Mouse (Mus musculus) small intestine, adult 2 months (tissue): ENCODE measurements around the gene Lgi2. TPM values are rescaled to one million over a fixed set of nuclear protein-coding genes. Genes with fewer than 3 reads are reported as not detected.

Experiments
- H3K27ac ChIP-seq: fragments of 200-500 bp; 2 replicates; pipeline ENCODE4 v1.5.1; 2012; ENCODE audit warnings: low read depth, low read length, control low read depth, inconsistent platforms; ENCODE audit not compliant: insufficient read depth
- H3K27me3 ChIP-seq: fragments of 200-500 bp; 2 replicates; pipeline ENCODE4 v1.6.1; 2012; ENCODE audit warnings: mild to moderate bottlenecking, moderate library complexity, low read length, inconsistent platforms; ENCODE audit not compliant: control insufficient read depth, insufficient read depth
- H3K36me3 ChIP-seq: fragments of 200-500 bp; 2 replicates; pipeline ENCODE4 v1.6.1; 2012; ENCODE audit warnings: mild to moderate bottlenecking, low read length, control low read depth, inconsistent platforms; ENCODE audit not compliant: control insufficient read depth, insufficient read depth
- H3K4me1 ChIP-seq: fragments of 200-500 bp; 2 replicates; pipeline ENCODE4 v1.6.1; 2012; ENCODE audit warnings: low read length, inconsistent platforms, mixed read lengths; ENCODE audit not compliant: control insufficient read depth, insufficient read depth, insufficient read length
- H3K4me3 ChIP-seq: fragments of 200-500 bp; 2 replicates; pipeline ENCODE4 v1.5.1; 2012; ENCODE audit warnings: low read depth, mild to moderate bottlenecking, control low read depth, inconsistent platforms, low read length, moderate library complexity
- CTCF ChIP-seq: fragments of 200-500 bp; IDR thresholded peaks from 2 replicates; pipeline ENCODE4 v1.5.1; 2012; ENCODE audit warnings: low read depth, mild to moderate bottlenecking, control low read depth, inconsistent platforms, low read length, moderate library complexity, mixed read lengths; ENCODE audit not compliant: insufficient replicate concordance, insufficient read length; ENCODE audit errors: extremely low read depth
- POLR2A ChIP-seq: fragments of 200-500 bp; IDR thresholded peaks from 2 replicates; pipeline ENCODE4 v1.6.1; 2012; ENCODE audit warnings: low read depth, mild to moderate bottlenecking, control low read depth, inconsistent platforms, low read length, moderate library complexity
- WGBS: fragments of 180-500 bp; shearing (Covaris S2); methylation state at CpG from one replicate; pipeline ENCODE4 v1.1.7; 2018; 5-methylcytosine and 5-hydroxymethylcytosine counted together
- polyA plus RNA-seq: library from polyadenylated mRNA; depleted of rRNA; stranded (reverse); fragments of >200 nt; gene quantifications from 2 replicates; pipeline ENCODE4 v1.2.3, GENCODE M21; 2012

Lgi2 gene
- polyA plus RNA-seq, 1 experiment, result 0.47 TPM

GRCm38 (mm10) chr5:52537024-52537423 lies 29.2 kb downstream of the Lgi2 start:
- Histone ChIP-seq H3K36me3 (no peaks in the 10 kb centered on the region), H3K4me1 (peaks cover 3% of the 10 kb centered on the region; the same call in 1 of the 2 replicates), H3K27ac (no peak overlapping the region), H3K4me3 (no peak overlapping the region), H3K27me3 (no peaks in the 10 kb centered on the region)
- WGBS, result 22% methylated on average over 7 of the region's 7 CpGs
- TF ChIP-seq CTCF, result no peak
- no peak for TF ChIP-seq POLR2A

GRCm38 (mm10) chr5:52534798-52535590 lies 31.3 kb downstream of the Lgi2 start:
- Histone ChIP-seq H3K36me3 (no peaks in the 10 kb centered on the region), H3K4me1 (peaks cover 3% of the 10 kb centered on the region; the same call in 1 of the 2 replicates), H3K27me3 (no peaks in the 10 kb centered on the region), H3K27ac (no peak overlapping the region), H3K4me3 (no peak overlapping the region)
- whole genome bisulfite sequencing, result 44% methylated on average over 14 of the region's 14 CpGs
- no peak for TF ChIP-seq CTCF
- TF ChIP-seq POLR2A, result no peak

- Histone ChIP-seq H3K36me3 (no peaks in the 10 kb centered on the region), H3K27ac (no peak overlapping the region), H3K4me3 (no peak overlapping the region), H3K4me1 (peaks cover 3% of the 10 kb centered on the region; the same call in 1 of the 2 replicates), H3K27me3 (no peaks in the 10 kb centered on the region)
- 74% methylated on average over 9 of the region's 9 CpGs for WGBS
- TF ChIP-seq POLR2A (no peak), CTCF (no peak)
These were observed 32.6 kb downstream of the Lgi2 start for GRCm38 (mm10) chr5:52533705-52534104.

- 43% methylated on average over 7 of the region's 7 CpGs for WGBS
- TF ChIP-seq POLR2A, result no peak
- no peak for TF ChIP-seq CTCF
- no peak overlapping the region for H3K4me3 ChIP-seq
- no peaks in the 10 kb centered on the region for H3K27me3 ChIP-seq
- no peaks in the 10 kb centered on the region for H3K36me3 ChIP-seq
- no peak overlapping the region for H3K27ac ChIP-seq
- H3K4me1 ChIP-seq, result no peaks in the 10 kb centered on the region
These were observed 37.7 kb downstream of the Lgi2 start for GRCm38 (mm10) chr5:52528545-52528944.

GRCm38 (mm10) chr5:52526324-52526986 lies 39.8 kb downstream of the Lgi2 start:
- H3K4me3 ChIP-seq, result no peak overlapping the region
- H3K4me1 ChIP-seq, result no peaks in the 10 kb centered on the region
- H3K27ac ChIP-seq, result no peak overlapping the region
- no peaks in the 10 kb centered on the region for H3K27me3 ChIP-seq
- WGBS, result 90% methylated on average over 8 of the region's 8 CpGs
- TF ChIP-seq CTCF (no peak), POLR2A (no peak)
- H3K36me3 ChIP-seq, result no peaks in the 10 kb centered on the region

- Histone ChIP-seq H3K27ac (no peak overlapping the region), H3K4me1 (no peaks in the 10 kb centered on the region), H3K36me3 (no peaks in the 10 kb centered on the region), H3K27me3 (no peaks in the 10 kb centered on the region), H3K4me3 (no peak overlapping the region)
- 65% methylated on average over 3 of the region's 3 CpGs for WGBS
- no peak for TF ChIP-seq CTCF
- no peak for TF ChIP-seq POLR2A
These were observed 42.1 kb downstream of the Lgi2 start for GRCm38 (mm10) chr5:52524207-52524606.

GRCm38 (mm10) chr5:52519921-52520320 lies 46.3 kb downstream of the Lgi2 start:
- TF ChIP-seq CTCF (no peak), POLR2A (no peak)
- H3K4me1 ChIP-seq, result peaks cover 2% of the 10 kb centered on the region; the same call in 1 of the 2 replicates
- no peak overlapping the region for H3K4me3 ChIP-seq
- no peaks in the 10 kb centered on the region for H3K36me3 ChIP-seq
- no peak overlapping the region for H3K27ac ChIP-seq
- H3K27me3 ChIP-seq, result no peaks in the 10 kb centered on the region
- 66% methylated on average over 2 of the region's 2 CpGs for WGBS
